Mouse (Mus musculus) adrenal gland, adult 2 months (tissue): ENCODE measurements around the gene Bicc1. TPM values are rescaled to one million over a fixed set of nuclear protein-coding genes. Genes with fewer than 3 reads are reported as not detected.

ENCODE experiments used
- DNase-seq: peaks from one replicate; pipeline ENCODE4 v3.0.0; 2021
- polyA plus RNA-seq: library from polyadenylated mRNA; depleted of rRNA; stranded (reverse); fragments of >200 nt; gene quantifications from 2 replicates; pipeline ENCODE4 v1.2.3, GENCODE M21; 2012
- total RNA-seq, 2 experiments: library from RNA; stranded (reverse); gene quantifications; 2 replicates each; pipeline ENCODE4 v1.2.3; 2021

The Bicc1 gene
- total and polyA plus RNA-seq, 3 experiments, result 5.5 to 20.3 (median 12.8) TPM

DNA sequence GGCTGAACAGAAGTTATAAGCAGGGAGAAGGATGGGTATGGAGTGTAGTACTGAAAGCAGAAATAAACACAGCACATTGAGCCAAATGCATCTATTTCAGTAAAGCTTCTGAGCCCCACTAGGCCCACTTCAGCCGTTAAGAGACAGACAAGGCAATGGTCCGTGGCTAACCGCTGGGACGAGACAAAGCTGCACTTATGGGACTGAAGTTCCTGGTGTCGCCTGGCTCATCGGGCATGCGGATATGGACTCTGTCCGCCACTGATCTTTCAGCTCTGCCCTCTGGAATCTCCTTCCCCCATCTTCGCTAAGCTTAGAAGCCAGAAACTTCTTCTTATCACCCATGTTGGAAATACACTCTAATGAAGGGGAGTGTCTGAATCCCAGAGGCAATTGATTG, 106.8 kb downstream of the Bicc1 start:
- DNase-seq, result no peak

DNA sequence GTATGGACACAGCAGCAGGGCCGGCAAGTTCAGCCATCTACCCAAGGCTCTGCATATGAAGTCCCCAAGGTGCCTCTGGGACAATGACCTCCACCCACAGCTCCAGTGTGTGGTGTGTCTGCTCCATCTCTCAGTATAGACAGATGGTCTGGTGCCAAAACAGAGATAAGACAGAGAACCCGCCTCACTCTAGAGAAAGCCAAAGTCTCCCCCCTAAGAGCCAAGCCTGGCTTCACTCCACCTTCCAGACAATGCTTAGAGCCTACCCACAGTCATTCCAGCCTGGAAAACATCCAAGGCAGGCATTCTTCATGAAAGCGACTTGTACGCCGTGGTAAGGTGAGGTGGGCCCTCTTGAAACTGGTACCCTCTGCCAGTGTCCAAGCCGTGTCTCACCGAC, 107.3 kb downstream of the Bicc1 start:
- DNase-seq, result no peak

- no peak for DNase-seq
These were observed 108.7 kb downstream of the Bicc1 start for GRCm38 (mm10) chr10:71050722-71051333.

- DNase-seq, result peak; percentile 43
These were observed 110.2 kb downstream of the Bicc1 start for GRCm38 (mm10) chr10:71049294-71049693.

- no peak for DNase-seq
These were observed 115.1 kb downstream of the Bicc1 start for GRCm38 (mm10) chr10:71044410-71044809.

GRCm38 (mm10) chr10:71041874-71042273, 117.6 kb downstream of the Bicc1 start:
- DNase-seq, result no peak

- no peak for DNase-seq
These were observed 123.0 kb downstream of the Bicc1 start for GRCm38 (mm10) chr10:71036484-71036883.

DNA sequence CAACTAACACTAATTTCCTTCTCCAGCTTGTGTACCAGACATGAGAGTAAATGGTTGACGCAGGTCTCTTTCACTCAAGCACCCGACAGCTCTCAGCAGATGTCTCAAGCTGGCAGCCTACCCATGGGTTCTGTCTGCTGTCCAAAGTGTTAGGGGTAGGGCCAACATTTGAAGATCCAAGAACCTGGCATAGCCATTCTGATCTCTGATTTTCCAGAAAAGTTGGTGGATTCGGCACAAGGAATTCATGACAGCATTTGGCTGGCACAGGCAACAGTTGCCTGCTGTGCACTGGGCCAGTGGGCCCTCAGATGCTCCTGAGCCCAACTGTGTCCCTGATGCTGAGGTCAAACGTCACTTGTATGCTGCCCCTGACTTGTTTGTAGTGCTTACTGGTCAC, 130.5 kb downstream of the Bicc1 start:
- no peak for DNase-seq

- DNase-seq, result no peak
These were observed 131.2 kb downstream of the Bicc1 start for GRCm38 (mm10) chr10:71028066-71028844.

DNA sequence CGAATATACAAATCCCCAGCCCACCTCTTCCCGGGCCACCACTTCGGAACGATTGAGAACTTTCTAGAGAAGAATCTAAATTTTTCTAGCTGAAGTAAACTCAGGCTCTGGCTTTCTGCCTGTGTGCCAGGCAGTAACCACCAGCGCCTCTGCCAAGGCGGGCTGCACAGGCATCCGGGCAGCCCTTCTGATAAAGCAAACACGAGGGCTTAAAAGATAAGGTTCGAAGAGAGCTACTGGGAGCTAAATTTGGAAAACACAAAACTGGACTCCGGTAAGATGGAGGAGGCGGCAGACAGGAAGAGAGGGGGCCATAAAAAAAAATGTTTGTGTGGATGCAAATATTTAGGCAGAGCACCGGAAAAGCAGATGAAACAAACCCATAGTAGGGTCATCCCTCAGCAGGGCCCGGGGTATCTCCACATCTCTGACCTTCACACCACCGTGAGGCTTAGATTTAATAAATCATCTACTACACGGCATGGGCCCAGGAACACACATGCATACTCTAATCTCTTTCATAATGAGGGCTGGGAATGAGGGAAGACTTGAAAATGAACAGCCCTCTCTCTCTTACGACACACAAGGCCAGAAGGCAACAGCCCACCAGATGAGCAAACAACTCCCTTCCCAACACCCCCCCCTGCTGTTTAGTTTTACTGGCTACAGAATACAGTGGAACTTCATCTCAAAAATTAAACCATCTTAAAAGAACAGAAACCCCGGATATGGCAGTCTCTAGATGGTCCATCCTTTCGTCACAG, 134.2 kb downstream of the Bicc1 start:
- peak; percentile 7 for DNase-seq

DNA sequence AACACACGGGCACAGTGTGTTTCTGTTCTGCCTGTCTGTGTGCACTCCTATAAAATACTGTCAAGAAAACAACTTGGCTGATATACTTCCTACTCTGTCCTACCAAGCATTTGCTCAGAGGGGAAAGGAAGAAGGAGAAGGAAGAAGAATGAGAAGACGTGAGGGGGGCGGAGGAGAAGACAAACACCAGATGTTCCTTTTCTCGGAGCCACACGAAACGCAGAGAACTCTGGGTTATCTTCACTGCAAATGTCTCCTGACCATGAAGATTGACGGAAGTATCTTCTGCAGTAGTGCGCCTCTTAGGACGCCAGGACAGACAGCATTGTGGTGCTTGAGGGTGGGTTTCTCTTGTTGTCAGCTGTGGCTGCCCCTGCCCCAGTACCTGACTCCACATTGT, 134.8 kb downstream of the Bicc1 start:
- DNase-seq, result no peak

GRCm38 (mm10) chr10:71023471-71023870, 136.0 kb downstream of the Bicc1 start:
- no peak for DNase-seq

DNA sequence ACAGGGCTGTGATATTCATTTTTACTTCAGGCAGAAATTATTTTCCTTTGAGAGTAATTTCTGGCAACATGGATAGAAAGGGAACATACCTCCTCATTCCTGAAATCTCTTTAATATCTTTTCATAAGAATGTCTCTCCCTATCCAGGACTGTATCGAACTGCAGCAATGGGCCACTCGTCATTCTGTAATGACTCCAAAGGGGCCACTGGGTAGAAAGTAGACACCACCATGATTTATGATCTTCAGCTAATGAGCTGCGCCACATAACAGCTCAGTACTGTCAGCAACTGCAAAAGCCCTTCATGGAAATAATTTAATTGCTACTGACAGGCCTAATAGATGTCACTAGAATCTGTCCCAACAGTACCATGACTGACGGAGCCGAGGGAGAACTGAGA, 139.0 kb downstream of the Bicc1 start:
- no peak for DNase-seq

DNA sequence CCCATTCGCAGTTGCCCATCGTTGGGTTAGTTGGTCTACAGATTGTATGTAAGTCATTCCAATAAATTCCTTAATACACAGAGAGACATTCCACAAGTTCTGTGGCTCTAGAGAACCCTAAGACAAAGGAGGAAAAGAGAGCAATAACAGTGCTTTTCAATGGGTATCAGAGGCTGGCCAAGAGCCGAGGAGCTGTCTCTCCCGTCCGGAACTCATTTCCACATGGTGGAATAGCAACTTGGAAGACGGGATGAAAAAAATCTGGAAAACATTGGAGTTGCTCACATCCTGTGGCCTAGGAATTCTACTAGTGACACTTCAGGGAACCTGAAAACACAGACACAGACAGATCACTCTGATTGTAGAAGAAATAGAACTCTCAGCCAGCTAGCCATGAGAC, 139.7 kb downstream of the Bicc1 start:
- no peak for DNase-seq

DNA sequence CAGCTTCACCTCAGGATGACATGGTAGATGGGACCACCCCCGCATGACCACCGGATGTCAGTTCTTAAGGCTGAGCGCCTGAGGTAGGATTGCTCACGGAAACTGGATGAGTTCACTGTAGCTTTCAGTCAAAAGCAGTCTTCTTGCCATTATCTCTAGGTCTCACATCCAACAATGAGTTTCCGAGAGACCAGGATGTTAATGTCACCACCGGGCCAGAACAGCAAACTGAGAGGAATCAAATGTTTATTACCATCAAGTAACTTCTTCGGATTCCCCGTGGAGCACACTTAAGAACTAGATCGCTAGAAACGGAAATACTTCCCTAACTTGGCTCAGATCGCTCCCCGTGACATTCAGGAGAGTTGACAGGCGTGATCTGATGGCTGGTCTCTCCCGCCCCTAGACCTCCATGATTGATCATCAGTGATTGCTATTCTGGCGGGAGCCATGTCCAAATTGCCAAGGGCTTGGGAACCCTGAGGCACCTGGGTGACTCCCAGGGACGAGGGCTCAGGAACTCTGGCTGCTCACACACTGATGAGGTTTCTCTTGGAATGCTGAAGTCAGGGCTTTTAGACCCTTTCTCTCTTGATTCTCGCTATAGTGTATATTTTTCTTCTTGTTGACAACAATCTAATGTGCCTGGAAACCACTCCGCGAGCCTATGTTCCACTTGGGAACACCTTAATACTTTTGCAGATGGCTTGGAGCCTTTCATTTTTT, 149.6 kb downstream of the Bicc1 start:
- no peak for DNase-seq

- DNase-seq, result no peak
These were observed 150.8 kb downstream of the Bicc1 start for GRCm38 (mm10) chr10:71008721-71009120.

DNA sequence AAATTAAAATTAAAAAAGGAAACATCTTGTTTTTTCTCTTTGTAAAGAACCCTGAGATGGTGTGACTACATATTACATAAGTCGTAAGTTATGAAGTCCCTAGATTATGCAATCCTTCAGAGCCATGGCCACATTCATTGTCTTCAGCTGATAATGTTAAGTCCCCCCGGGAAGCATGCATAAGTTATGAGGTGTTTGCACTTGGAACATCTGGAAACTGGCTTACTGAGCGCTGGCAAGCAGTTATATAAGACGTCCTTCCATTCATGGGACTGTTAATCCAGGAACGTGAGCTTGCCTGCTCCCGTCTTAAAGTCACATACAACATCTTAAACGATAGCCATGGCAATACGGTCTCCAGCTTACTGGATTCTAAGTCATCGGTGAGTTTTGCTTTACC, 151.5 kb downstream of the Bicc1 start:
- DNase-seq, result no peak

DNA sequence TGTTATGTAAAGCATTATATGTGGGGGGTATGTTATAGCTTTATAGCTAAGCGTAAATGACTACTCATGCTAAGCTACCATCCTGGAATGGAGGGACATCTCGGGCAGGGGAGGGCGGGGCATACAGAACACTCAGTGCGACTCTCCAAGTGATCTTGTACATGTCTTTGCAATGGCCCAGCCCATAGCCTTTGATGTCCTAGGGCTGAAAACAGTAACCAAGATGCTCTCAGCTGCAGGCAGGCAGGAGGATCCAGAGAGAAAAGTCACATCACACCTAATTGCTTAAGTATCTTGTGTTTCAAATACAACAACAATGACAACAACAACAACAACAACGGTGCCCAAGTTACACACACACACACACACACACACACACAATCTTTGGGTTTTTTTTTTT, 152.0 kb downstream of the Bicc1 start:
- DNase-seq, result no peak

- DNase-seq, result no peak
These were observed 152.5 kb downstream of the Bicc1 start for GRCm38 (mm10) chr10:71007001-71007400.

DNA sequence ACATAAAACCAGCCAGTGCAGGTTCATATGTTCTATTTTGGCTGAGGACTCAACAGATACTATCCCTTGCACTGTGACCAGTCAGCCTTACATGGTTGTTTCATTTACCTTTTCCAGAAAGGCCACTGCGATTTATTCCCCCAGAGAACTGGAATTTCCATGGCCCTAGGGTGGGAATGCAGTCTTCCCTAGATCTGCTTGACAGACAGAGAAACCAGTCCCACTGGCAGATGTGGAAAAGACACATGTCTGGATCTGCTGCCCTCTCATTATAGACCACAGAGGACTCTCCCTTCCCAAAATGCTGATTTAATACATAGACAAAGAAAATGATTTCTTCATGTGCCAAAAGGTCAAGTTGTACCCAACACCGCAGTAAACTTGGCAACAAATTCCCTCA, 156.6 kb downstream of the Bicc1 start:
- DNase-seq, result no peak

DNA sequence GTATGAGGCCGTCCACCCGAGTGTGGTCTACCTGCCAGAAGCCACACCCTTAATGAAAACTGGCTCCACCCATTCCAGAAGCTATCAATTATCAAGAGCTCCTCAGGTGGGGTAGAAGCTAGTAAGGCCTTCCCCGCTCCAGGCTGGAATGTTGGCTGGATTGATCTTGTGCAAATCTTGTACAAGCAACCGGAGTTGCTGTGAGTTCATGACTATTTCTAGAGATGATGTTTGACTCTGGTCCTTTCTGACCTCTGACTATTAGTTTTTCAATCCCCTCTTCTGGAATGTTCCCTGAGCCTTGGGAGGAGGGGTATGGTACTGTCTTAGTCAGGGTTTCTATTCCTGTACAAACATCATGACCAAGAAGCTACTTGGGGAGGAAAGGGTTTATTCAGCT, 157.3 kb downstream of the Bicc1 start:
- DNase-seq, result no peak

DNA sequence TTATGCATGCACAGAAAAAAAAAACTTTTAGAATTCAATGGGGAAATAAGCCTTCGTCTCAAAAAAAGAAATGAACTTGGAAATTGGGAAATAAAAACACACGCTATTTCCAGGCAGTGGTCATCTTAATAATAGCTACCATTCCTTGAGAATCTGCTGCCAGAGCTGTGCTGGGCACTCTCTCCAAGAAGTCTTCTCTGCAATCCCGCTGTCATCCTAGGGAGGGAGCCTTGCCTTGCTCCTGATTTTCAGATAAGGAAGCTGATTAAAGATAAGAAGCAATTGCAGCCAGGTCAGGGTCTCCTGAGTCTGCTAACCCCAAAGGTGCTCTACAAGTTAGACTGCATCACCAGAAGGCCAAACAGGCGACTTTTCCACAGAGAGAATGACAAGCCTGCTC, 161.4 kb downstream of the Bicc1 start:
- peak; percentile 15 for DNase-seq
